Mouse (Mus musculus) forebrain, postnatal 0 days (tissue): ENCODE results near the gene Safb2. TPM values are rescaled to one million over a fixed set of nuclear protein-coding genes. Genes with fewer than 3 reads are reported as not detected.
A peak's percentile ranks its signal among the peaks of the same experiment; 100 is the strongest.

Experiments
- ATAC-seq: fragments of 200-750 bp; cut with Nextera tagmentation; 2 replicates; pipeline ENCODE4 v1.8.0; 2017; ENCODE audit warnings: mild to moderate bottlenecking, moderate library complexity
- DNase-seq: peaks from one replicate; pipeline ENCODE4 v3.0.0-alpha.2; 2015
- H3K27ac ChIP-seq: fragments of 300-500 bp; sonication (generic); 2 replicates; pipeline ENCODE4 v1.5.1; 2014; ENCODE audit warnings: low read depth, mild to moderate bottlenecking, antibody characterized with exemption, low read length, moderate library complexity, mixed read lengths
- H3K27me3 ChIP-seq: fragments of 300-500 bp; sonication (generic); 2 replicates; pipeline ENCODE4 v1.6.1; 2014; ENCODE audit warnings: mild to moderate bottlenecking, low read length, mixed read lengths; ENCODE audit not compliant: insufficient read depth
- H3K36me3 ChIP-seq: fragments of 300-500 bp; sonication (generic); 2 replicates; pipeline ENCODE4 v1.6.1; 2014; ENCODE audit warnings: mild to moderate bottlenecking, moderate library complexity; ENCODE audit not compliant: insufficient read depth
- H3K4me1 ChIP-seq: fragments of 300-500 bp; sonication (generic); 2 replicates; pipeline ENCODE4 v1.6.1; 2014; ENCODE audit warnings: antibody characterized with exemption; ENCODE audit not compliant: insufficient read depth
- H3K4me2 ChIP-seq: fragments of 300-500 bp; sonication (generic); 2 replicates; pipeline ENCODE4 v1.6.1; 2014; ENCODE audit warnings: low read depth, mild to moderate bottlenecking, moderate library complexity
- H3K4me3 ChIP-seq: fragments of 300-500 bp; sonication (generic); 2 replicates; pipeline ENCODE4 v1.5.1; 2014; ENCODE audit warnings: low read depth, low read length, mixed read lengths
- H3K9ac ChIP-seq: fragments of 300-500 bp; sonication (generic); 2 replicates; pipeline ENCODE4 v1.6.1; 2014; ENCODE audit warnings: mild to moderate bottlenecking
- H3K9me3 ChIP-seq: fragments of 300-500 bp; sonication (generic); 2 replicates; pipeline ENCODE4 v1.6.1; 2016; ENCODE audit warnings: low read length
- CTCF ChIP-seq: sonication (generic); IDR thresholded peaks from 2 replicates; pipeline ENCODE4 v1.5.1; 2016; ENCODE audit warnings: antibody characterized with exemption, control low read depth, low read depth
- WGBS: fragments of 180-500 bp; shearing (Covaris S2); extraction: QIAGEN DNeasy Blood & Tissue Kit; methylation state at CpG from one replicate; pipeline ENCODE4 v1.1.7; 2014; 5-methylcytosine and 5-hydroxymethylcytosine counted together
- polyA plus RNA-seq: library from polyadenylated mRNA; unstranded; fragments of >200 nt; fragmentation: Nextera tagmentation; extraction: Ambion mirVana; gene quantifications from 2 replicates; pipeline ENCODE4 v1.2.1, GENCODE M21; 2015
- total RNA-seq: library from RNA; depleted of rRNA; stranded (reverse); fragments of >200 nt; gene quantifications from 2 replicates; pipeline ENCODE4 v1.2.3, GENCODE M21; 2014

Safb2 gene
- total and polyA plus RNA-seq, 2 experiments from 2014 or later, result 35.1 to 36.7 TPM

DNA sequence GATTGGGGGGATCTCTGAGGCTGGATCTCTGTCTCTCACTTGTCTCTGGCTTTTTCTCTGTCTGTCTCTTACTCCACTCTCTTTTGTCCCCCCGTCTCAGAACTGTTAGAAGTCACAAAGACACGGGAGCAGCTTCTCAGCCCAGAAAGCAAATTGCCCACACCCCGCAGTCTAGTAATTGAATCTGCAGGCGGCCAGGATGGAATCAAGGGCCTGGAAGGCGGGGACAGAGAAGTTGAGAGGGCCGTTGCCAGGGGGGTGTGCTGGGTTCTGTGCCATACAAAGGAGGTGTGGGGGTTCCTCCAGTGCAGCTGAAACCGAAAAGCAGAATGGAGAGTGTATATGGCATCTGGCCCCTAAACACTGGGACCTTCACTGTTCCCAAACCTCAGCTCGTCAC lies 41.6 kb downstream of the Safb2 start:
- no peak for DNase-seq
- Histone ChIP-seq H3K4me1 (0 out of 2 replicates have a peak, but pooled peaks cover 2% of the 10 kb centered on the region), H3K27ac (0 out of 2 replicates have a peak overlapping the region, but pooled peaks have one; percentile 35), H3K27me3 (no peaks in the 10 kb centered on the region), H3K4me2 (no peak overlapping the region), H3K4me3 (no peak overlapping the region), H3K9me3 (no peaks in the 10 kb centered on the region), H3K36me3 (no peaks in the 10 kb centered on the region), H3K9ac (no peak overlapping the region)
- TF ChIP-seq CTCF, result no peak
- WGBS, result 12% methylated on average over 8 of the region's 8 CpGs
- peak; percentile 38; the same call in 1 of the 2 replicates for ATAC-seq

DNA sequence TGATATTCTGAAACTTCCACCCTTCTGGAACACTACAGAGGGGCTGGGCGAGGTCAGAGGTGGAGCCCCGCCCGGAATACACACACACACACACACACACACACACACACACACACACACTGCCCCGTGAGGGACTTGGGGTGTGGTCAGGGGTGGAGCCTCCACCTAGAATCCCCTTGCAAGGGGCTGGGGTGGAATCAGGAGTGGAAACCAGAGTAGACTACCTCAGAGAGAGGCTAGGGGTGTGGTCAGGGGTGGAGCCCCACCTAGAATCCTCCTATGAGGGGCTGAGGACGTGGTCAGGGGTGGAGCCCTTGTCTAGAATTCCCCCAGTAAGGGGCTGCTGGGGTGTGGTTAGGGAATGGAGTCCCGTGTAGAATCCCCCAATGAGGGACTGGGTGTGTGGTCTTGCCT lies 43.8 kb downstream of the Safb2 start:
- Histone ChIP-seq H3K4me2 (no peak overlapping the region), H3K9ac (no peak overlapping the region), H3K36me3 (no peaks in the 10 kb centered on the region), H3K4me3 (no peak overlapping the region), H3K27ac (no peak overlapping the region), H3K4me1 (0 out of 2 replicates have a peak, but pooled peaks cover 9% of the 10 kb centered on the region), H3K9me3 (no peaks in the 10 kb centered on the region), H3K27me3 (no peaks in the 10 kb centered on the region)
- ATAC-seq, result no peak
- TF ChIP-seq CTCF, result no peak
- 34% methylated on average over 6 of the region's 6 CpGs for WGBS
- DNase-seq, result no peak

DNA sequence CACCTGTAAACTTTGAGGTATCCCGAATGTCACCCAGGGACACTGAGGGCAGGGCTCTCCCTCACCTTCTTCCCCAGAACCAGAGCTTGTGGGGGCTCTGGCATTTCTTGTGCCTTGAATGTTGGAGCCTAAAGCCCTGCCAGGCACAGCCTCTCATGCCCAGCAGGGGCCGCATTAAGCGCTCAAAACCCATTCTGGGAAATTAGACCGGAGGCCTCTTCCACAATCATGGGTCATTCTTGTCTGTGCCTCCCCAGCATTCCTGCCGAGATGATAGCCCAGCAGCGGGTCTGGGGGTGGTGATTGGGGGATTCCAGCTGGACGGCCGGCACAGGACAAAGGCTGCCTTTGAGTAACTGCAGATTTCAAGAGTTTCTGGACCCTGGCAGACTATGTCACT lies 46.5 kb downstream of the Safb2 start:
- H3K9me3 ChIP-seq, result no peaks in the 10 kb centered on the region
- H3K9ac ChIP-seq, result no peak overlapping the region
- peak; percentile 70 for DNase-seq
- H3K36me3 ChIP-seq, result no peaks in the 10 kb centered on the region
- 7% methylated on average over 8 of the region's 8 CpGs for WGBS
- no peak overlapping the region for H3K4me2 ChIP-seq
- peak overlapping the region; percentile 57; the same call in 1 of the 2 replicates for H3K27ac ChIP-seq
- 0 out of 2 replicates have a peak, but pooled peaks cover 9% of the 10 kb centered on the region for H3K4me1 ChIP-seq
- peak; percentile 58 for ATAC-seq
- no peaks in the 10 kb centered on the region for H3K27me3 ChIP-seq
- H3K4me3 ChIP-seq, result no peak overlapping the region
- TF ChIP-seq CTCF, result peak; percentile 56

DNA sequence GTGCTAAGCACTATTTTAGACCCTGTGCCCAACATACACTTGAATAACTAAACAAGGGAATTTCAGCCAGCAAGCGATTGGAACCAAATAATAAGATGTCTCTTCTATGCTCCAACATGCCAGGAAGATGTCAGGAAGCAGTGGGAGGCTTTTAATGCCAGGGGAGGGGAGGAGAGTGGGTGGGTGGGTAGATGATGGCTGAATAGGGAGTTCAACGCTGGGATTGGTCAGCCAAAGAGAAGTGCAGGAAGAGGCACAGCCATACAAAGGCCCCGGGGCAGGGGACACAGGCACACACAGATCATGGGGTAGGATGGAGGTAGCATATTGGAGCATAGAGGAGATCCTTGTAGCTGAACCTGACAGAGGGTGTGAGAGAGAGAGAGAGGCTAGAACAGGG lies 47.5 kb downstream of the Safb2 start:
- H3K4me3 ChIP-seq, result no peak overlapping the region
- ATAC-seq, result peak; percentile 34; the same call in 1 of the 2 replicates
- no peak for TF ChIP-seq CTCF
- no peaks in the 10 kb centered on the region for H3K36me3 ChIP-seq
- peak overlapping the region; percentile 66; the same call in 1 of the 2 replicates for H3K27ac ChIP-seq
- no peak for DNase-seq
- 0 out of 2 replicates have a peak, but pooled peaks cover 2% of the 10 kb centered on the region for H3K9me3 ChIP-seq
- no peak overlapping the region for H3K9ac ChIP-seq
- no peaks in the 10 kb centered on the region for H3K27me3 ChIP-seq
- 0 out of 2 replicates have a peak, but pooled peaks cover 9% of the 10 kb centered on the region for H3K4me1 ChIP-seq
- WGBS, result 7% methylated on average over 3 of the region's 3 CpGs
- H3K4me2 ChIP-seq, result no peak overlapping the region

DNA sequence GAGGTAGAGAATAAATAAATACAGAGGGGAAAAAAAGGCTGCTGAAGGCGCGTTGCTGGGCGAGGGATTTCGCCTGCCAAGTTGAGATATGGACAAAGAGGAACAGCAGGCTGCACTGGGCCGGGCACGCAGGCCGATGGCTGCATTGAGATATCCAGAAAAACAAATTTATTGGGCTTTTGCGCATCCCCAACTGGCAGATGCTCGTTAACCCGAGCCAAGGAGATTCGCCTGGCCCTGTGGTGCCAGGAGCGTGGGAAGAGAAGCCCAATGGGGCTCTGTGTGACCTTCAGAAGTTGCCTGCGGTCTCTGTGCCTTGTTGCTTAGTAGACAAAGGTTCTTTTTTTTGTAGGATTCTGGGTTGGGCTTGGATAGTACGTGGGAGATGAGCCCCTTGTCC lies 48.2 kb downstream of the Safb2 start:
- TF ChIP-seq CTCF, result no peak
- no peak overlapping the region for H3K4me3 ChIP-seq
- H3K4me2 ChIP-seq, result no peak overlapping the region
- H3K4me1 ChIP-seq, result 0 out of 2 replicates have a peak, but pooled peaks cover 9% of the 10 kb centered on the region
- 11% methylated on average over 14 of the region's 14 CpGs for WGBS
- ATAC-seq (peak; percentile 53), DNase-seq (no peak)
- 0 out of 2 replicates have a peak, but pooled peaks cover 3% of the 10 kb centered on the region for H3K9me3 ChIP-seq
- no peaks in the 10 kb centered on the region for H3K36me3 ChIP-seq
- peak overlapping the region; percentile 66 for H3K27ac ChIP-seq
- no peak overlapping the region for H3K9ac ChIP-seq
- no peaks in the 10 kb centered on the region for H3K27me3 ChIP-seq

DNA sequence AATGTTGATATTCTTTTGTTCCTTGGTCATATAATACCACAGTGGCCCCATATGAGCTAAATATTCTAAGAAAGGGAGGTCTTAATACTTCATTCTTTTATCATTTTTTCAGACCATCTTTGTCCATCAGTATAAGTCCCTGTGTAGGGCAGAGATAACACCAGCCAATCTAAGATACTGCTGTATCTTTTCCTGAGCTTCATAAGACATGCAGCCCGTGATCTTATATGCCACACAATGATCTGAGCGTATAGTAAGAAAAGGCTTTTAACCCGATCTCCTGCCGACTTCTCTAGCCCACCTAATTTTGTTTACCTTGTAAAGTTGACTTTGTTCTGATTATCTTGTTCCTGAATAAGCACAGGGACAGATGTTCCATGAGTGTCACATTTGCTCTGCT lies 59.4 kb downstream of the Safb2 start:
- Histone ChIP-seq H3K27me3 (no peaks in the 10 kb centered on the region), H3K27ac (no peak overlapping the region), H3K4me3 (no peak overlapping the region), H3K4me2 (no peak overlapping the region), H3K36me3 (no peaks in the 10 kb centered on the region), H3K9ac (no peak overlapping the region), H3K9me3 (no peaks in the 10 kb centered on the region), H3K4me1 (no peaks in the 10 kb centered on the region)
- WGBS, result 85% methylated on average over 4 of the region's 4 CpGs
- DNase-seq, result no peak
- ATAC-seq, result no peak
- TF ChIP-seq CTCF, result no peak

DNA sequence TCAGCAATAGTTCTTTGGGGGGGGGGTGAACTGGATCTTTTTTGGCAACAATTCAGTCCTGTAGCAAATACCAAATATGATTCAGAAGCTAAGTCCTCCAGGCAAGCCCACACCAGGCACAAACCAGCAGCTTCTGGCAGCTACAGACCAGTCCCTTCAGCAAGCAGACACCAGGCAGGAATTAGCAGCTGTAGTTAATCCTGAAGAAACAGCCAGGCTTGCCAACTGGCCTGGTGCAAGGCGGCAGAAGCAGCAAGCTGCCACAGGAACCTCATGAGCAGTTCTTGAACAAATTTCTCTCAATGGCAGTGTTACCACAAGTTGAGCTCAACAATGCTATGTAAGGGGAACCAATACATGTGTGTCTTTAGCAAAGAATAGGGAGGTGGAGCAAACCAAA lies 61.6 kb downstream of the Safb2 start:
- Histone ChIP-seq H3K4me2 (no peak overlapping the region), H3K27me3 (no peaks in the 10 kb centered on the region), H3K9me3 (no peaks in the 10 kb centered on the region), H3K36me3 (no peaks in the 10 kb centered on the region), H3K27ac (no peak overlapping the region), H3K9ac (no peak overlapping the region), H3K4me1 (no peaks in the 10 kb centered on the region), H3K4me3 (no peak overlapping the region)
- 36% methylated on average over 1 of the region's 1 CpGs for WGBS
- DNase-seq (no peak), ATAC-seq (no peak)
- TF ChIP-seq CTCF, result no peak
